In the genomic region with DNA sequence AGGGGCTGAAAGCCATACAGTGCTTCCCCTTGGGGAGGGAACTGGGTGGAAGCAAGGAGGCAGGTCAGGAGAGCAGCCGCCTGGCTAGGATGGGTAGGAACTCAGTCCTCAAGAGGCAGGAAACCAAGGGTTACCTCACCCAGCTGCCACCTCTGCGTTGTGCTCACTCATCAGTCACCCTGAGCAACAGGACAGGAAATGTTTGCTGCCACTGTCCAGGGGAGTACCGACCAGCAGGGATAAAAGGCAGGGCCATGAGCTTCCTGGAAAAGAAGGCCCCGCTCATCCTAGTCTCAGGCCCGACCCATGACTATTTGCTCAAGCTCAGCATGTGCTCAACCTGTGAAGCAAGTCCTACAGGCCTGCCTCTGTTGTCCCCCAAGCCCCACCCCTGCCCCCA, we compare ENCODE assay signal across 9 mouse cellular contexts. TPM values are rescaled to one million over a fixed set of nuclear protein-coding genes. Genes with fewer than 3 reads are reported as not detected.
A peak's percentile ranks its signal among the peaks of the same experiment; 100 is the strongest.
DNase-seq lines count a peak whose midpoint lies in the region; ATAC-seq lines count a peak whose summit lies in the region.
"Had no signal": no experiment of that assay in that cellular context is flagged by ENCODE, and none has a peak within 500 bp of the region (broad histone marks: within the 10 kb centered on the region; RNA-seq: fewer than 3 reads in every experiment).

No protein-coding gene starts in this region.

- H3K36me3 ChIP-seq in forebrain, embryonic 11.5 days (ENCODE audit: control insufficient read depth, insufficient read depth, low read length) = no peaks in the 10 kb centered on the region

- no peak overlapping the region for H3K27ac ChIP-seq in forebrain, embryonic 11.5 days (ENCODE audit: low read depth, low read length)

- no peak for ATAC-seq in forebrain, embryonic 11.5 days (replicated peaks; ENCODE audit: low FRiP score)

- DNase-seq in embryo, embryonic 11 days = peak; percentile 12
- DNase-seq in embryo, embryonic 10.5 days (ENCODE audit: low spot score) = no peak
- peak; percentile 50 for DNase-seq in urinary bladder, postnatal 14 days (ENCODE audit: low spot score)
- no peak for DNase-seq in urinary bladder, adult 2 months (ENCODE audit: low spot score)
- DNase-seq in lung, postnatal 10 days = peak; percentile 34
- DNase-seq in gastrocnemius, postnatal 25 days = no peak
- no peak for DNase-seq in forebrain, embryonic 11.5 days (ENCODE audit: low spot score)
- DNase-seq in T-cell, adult 2 months (ENCODE audit: low spot score) = no peak
- DNase-seq: cerebellum, postnatal 36 days had no signal

- WGBS in forebrain, embryonic 11.5 days = 80% methylated on average over 5 of the region's 5 CpGs

- H3K27me3 ChIP-seq in forebrain, embryonic 11.5 days (ENCODE audit: control insufficient read depth, insufficient read depth, low read length) = no peaks in the 10 kb centered on the region

- no peaks in the 10 kb centered on the region for H3K9me3 ChIP-seq in forebrain, embryonic 11.5 days (ENCODE audit: control insufficient read depth, low read length)

- H3K4me2 ChIP-seq in forebrain, embryonic 11.5 days (ENCODE audit: low read depth, low read length, severe bottlenecking) = no peak overlapping the region

- H3K9ac ChIP-seq in forebrain, embryonic 11.5 days (ENCODE audit: low read length) = no peak overlapping the region

- H3K4me1 ChIP-seq in forebrain, embryonic 11.5 days (replicated peaks; ENCODE audit: control insufficient read depth, insufficient read depth, low read length) = peaks cover 11% of the 10 kb centered on the region

- no peak overlapping the region for H3K4me3 ChIP-seq in forebrain, embryonic 11.5 days (ENCODE audit: low read depth, low read length)

RNA-seq across cellular contexts. Expression of a gene that starts 2.7 kb away (rescaled TPM):
- 34.8 and 49.5 TPM in 2 replicates for polyA plus RNA-seq in urinary bladder, adult 2 months (2012; rRNA removed)
- under 1 TPM; 0.35 to 0.43 TPM for total RNA-seq in gastrocnemius, postnatal 25 days (2021)
- polyA plus RNA-seq in forebrain, embryonic 11.5 days (2014; fragmentation: Nextera tagmentation; extraction: Ambion mirVana) = 2.2 and 2.6 TPM in 2 replicates

RNA-seq across cellular contexts. Expression of a gene that starts 14.9 kb away (rescaled TPM):
- 6.5 and 7.0 TPM in 2 replicates for polyA plus RNA-seq in urinary bladder, adult 2 months (2012; rRNA removed)
- total RNA-seq in gastrocnemius, postnatal 25 days (2021) = 10 to 100 TPM; 61.9 to 64.2 TPM
- 46.4 and 49.8 TPM in 2 replicates for polyA plus RNA-seq in forebrain, embryonic 11.5 days (2014; fragmentation: Nextera tagmentation; extraction: Ambion mirVana)

RNA-seq across cellular contexts. Expression of a gene that starts 49.1 kb away (rescaled TPM):
- 2,458 and 3,073 TPM in 2 replicates for polyA plus RNA-seq in urinary bladder, adult 2 months (2012; rRNA removed)
- 100 to 1,000 TPM; 536 to 577 TPM for total RNA-seq in gastrocnemius, postnatal 25 days (2021)
- 1,664 and 1,794 TPM in 2 replicates for polyA plus RNA-seq in forebrain, embryonic 11.5 days (2014; fragmentation: Nextera tagmentation; extraction: Ambion mirVana)

Comparison
In these comparisons a context has a peak if more than half of its experiments do, and no peak if none do; other contexts are left out.
1. DNase-seq: peak in embryo, embryonic 11 days (single experiment), urinary bladder, postnatal 14 days (single experiment) and lung, postnatal 10 days (single experiment); none in embryo, embryonic 10.5 days (single experiment), urinary bladder, adult 2 months (single experiment), gastrocnemius, postnatal 25 days (single experiment), forebrain, embryonic 11.5 days (single experiment) and T-cell, adult 2 months (single experiment).